Mouse (Mus musculus): ENCODE measurements around the gene Mc1r.
A peak's percentile ranks its signal among the peaks of the same experiment; 100 is the strongest.
"Not testable (repeated sequence)": the region's sequence is repeated elsewhere in the genome, so short reads cannot be mapped to it uniquely, and the experiment has no call there.

The Mc1r gene

DNA sequence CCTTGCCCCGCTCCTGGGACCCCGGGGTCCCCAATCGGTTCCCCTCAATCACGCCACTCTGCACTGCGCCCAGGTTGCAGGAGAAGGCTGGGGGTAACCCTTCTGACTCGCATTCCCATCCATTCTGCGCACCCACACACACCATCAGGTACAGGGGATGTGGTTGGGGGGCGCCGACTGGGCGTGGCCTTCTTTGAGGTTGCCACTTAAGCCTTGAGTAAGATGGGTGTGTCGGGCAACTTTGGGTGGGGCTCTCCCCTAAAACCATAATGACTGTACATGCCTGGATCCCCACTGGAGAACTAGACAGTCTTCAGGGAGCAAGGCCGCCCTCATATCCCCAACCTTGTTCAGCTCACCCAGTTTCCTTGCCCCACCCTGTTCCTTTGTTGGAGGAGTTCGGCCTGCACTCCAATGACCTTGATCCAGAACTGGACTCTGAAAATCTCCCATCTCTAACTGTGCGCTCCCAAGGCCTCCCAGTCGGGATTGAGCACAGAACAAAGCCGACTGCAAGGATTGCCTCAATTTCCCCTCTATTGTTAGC lies 4.9 kb downstream of the Mc1r start:
- DNase-seq (ENCODE audit: low spot score in 2 of 2) = peak in 1 of 2 experiments; percentile 52

DNA sequence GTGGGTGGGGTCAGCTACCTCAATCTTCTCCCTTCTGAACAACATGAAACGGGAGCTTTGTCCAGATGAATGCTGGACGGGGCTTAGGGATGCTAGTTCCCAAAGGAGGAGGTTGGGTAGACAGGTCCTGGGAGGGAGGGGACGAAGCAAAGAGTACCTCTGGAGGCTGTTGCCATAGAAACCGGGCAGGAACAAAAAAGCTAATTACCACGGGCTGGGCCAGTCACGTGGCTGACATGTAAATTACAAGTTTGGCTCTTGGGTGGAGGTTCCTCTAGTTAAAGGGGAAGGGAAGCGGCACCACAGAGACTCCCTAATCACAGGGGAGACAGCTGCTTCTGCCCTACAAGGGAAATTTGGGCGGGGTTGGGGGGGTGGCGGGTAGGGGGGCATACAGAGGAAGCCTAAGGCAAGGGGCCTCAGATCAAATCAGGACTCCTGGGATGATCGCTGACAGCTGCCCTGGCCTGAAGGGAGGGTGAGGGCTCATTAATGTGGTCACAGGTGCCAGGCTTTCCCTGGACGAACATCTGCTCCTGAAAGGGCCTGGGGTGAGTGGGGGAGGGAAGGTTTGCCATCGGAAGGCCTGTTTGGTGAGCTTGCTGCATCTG lies 5.8 kb downstream of the Mc1r start:
- peak; percentile 64 to 82 for DNase-seq (ENCODE audit: low spot score in 2 of 2)

DNA sequence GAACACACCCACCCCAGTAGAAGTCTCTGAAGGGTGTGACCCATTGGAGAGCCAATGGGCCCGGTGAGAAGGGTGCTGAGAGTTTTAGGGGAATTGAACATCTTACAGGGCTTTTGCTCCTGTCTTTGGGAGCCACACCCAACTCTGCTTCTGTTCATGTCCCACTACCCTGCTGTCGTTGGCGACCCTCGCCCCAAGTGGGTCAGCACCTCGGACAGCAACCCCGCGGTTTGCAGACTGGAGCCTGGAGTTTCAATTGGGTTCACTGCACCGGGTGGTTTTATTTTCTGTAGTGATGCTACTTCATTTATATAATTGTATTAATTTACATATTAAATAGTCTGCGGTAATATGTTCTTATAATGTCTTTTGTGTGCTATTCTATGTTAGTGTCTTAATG lies 7.3 kb downstream of the Mc1r start:
- DNase-seq (ENCODE audit: low spot score in 2 of 2) = no peak

DNA sequence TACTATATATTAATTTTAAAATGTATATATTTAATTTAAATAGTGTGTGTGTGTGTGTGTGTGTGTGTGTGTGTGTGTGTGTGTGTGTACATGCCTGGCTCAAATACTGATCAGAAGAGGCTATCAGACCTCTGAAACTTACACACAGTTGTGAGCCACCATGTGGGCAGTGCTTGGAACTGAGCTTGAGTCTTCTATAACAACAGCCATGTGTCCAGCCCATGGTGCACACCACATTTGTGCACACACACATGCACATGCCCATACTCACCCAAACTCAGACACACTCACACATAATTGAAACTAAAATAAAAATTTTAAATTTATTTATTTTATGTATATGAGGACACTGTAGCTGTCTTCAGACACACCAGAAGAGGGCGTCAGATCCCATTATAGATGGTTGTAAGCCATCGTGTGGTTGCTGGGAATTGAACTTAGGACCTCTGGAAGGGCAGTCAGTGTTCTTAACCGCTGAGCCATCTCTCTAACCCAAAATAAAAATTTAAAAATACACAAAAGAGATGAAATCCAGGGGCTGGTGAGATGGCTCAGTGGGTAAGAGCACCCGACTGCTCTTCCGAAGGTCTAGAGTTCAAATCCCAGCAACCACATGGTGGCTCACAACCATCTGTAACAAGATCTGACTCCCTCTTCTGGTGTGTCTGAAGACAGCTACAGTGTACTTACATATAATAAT lies 8.2 kb downstream of the Mc1r start:
- DNase-seq (ENCODE audit: low spot score in 2 of 2) = not testable (repeated sequence)

DNA sequence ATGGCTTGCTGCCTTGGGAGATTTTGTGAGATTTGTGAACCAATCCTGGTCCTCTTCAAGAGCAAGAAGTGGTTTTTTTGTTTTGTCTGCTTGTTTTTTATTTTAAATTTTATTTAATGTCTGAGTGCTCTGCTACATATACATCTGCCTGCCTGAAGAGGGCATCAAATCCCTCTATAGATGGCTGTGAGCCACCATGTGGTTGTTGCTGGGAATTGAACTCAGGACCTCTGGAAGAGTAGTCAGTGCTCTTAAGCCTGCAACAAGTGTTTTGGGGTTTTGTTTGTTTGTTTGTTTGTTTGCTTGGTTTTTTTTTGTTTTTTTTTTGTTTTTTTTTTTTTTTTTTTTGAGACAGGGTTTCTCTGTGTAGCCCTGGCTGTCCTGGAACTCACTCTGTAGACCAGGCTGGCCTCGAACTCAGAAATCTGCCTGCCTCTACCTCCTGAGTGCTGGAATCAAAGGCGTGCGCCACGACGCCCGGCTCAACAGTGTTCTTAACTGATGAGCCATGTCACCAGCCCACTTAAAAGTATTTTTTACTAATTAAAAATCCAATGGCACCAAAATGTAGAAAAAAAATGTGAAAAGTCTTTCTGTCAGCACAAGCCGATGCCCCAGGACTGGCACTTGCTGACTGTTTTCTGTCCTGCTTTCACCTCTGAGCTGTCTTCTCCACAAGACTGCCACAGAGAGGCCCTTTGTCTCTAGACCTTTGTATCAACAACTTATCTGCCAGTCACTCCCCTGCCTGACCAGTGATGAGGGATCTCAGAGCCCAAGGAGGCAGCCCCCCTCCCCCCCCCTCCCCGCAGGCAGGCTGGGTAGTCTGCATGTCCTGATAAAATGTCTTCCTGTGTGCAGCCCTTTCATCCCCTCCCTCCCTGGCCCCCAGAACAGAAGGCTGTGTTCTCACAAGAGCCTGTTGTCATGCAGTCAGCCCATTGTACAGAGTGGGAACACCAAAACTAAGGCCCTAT lies 9.3 kb downstream of the Mc1r start:
- no peak for DNase-seq (ENCODE audit: low spot score in 2 of 2)

DNA sequence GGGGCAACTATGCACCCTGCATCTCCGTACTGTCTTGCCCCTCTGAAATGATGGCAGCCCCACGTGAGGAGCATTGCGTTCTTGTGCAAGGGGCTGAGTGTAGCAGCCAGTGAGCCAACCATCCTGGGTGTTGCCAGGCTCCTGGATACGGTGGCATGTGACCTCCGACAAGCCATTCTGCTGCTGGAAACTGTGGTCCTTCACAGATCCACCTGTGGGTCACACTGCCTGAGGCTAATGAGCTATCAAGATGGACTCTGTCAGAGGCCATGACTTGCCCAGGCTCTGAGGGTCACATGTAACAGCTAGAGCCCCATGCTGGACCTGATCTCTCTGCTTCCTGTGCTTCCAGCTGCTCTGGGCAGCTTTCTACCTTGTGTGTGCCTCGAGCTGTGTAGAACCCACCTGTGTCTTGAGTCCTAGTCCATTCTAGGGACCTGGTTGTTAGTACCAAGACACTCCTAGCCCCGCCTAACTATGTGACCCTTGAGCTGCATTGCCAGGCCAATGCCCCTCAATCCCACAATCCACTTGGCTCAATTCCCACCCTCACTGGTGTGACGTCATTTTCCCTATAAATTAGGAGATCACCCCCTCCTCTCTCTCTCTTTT lies 10.1 kb downstream of the Mc1r start:
- DNase-seq (ENCODE audit: low spot score in 2 of 2) = no peak

DNA sequence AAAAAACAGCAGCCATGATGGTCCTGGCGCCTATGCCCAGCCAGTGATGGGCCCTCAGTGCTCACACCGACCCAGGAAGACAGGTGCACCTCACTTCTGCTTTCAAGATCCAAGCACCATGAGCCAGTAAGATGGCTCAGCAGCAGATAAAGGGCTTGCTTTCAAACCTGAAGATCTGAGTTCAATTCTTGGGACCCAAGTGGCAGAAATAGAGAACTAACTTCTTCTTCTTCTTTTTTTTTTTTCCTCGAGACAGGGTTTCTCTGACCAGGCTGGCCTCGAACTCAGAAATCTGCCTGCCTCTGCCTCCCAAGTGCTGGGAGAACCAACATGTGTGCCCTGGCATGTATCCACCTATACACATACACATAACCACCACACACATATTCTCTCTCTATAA lies 12.8 kb downstream of the Mc1r start:
- no peak for DNase-seq (ENCODE audit: low spot score in 2 of 2)

DNA sequence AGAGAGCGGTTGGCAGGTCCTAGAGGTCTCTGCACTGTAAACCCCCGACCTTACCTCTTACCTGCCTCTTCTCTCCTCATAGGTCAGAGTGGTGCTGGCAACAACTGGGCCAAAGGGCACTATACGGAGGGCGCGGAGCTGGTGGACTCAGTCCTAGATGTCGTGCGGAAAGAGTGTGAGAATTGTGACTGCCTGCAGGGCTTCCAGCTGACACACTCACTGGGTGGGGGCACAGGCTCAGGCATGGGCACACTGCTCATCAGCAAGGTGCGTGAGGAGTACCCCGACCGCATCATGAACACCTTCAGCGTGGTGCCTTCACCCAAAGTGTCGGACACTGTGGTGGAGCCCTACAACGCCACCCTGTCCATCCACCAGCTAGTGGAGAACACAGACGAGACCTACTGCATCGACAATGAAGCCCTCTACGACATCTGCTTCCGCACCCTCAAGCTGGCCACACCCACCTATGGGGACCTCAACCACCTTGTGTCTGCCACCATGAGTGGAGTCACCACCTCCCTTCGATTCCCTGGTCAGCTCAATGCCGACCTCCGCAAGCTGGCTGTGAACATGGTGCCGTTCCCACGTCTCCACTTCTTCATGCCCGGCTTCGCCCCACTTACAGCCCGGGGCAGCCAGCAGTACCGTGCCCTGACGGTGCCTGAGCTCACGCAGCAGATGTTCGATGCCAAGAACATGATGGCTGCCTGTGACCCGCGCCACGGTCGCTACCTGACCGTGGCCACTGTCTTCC lies 13.8 kb downstream of the Mc1r start:
- DNase-seq (ENCODE audit: low spot score in 2 of 2) = no peak

DNA sequence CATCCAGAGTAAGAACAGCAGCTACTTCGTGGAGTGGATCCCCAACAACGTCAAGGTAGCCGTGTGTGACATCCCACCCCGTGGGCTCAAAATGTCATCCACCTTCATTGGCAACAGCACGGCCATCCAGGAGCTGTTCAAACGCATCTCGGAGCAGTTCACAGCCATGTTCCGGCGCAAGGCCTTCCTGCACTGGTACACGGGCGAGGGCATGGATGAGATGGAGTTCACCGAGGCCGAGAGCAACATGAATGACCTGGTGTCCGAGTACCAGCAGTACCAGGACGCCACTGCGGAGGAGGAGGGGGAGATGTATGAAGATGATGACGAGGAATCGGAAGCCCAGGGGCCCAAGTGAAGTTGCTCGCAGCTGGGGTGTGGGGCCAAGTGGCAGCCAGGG lies 14.4 kb downstream of the Mc1r start:
- no peak for DNase-seq (ENCODE audit: low spot score in 2 of 2)

DNA sequence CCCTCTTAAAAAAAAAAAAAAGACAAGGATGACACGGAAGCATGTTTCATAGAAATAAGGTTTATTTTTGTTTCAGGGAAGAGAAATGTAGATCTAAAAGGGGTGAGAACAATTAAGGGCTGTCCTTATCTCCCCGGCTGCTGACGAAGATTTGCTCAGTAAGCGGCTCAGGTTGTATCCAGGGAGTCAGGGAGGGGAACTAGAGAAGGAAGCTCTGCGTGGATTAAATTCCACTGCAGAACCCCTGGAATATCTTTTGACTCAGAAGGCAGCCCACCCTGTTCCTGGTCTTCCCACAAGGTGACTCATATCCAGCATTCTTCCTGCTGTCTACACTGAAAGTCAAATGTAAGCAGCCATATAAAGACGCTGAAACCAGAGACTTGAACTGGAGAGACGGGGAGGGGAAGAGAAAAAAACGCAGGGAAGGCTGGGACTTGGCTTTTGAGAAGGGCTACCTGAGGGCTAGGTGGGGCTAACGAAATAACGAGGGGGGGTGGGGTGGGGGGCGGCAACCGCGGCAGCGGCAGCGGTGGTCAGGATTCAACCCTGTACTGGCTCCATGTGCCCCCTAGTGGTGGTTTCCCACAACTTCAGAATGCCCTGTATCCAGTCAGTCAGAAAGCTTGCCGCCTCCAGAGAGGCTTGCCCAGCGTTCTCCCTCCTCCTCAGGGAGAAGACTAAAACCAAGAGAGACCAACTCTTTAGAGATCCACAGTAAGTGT lies 15.3 kb downstream of the Mc1r start:
- peak; percentile 64 to 67 for DNase-seq (ENCODE audit: low spot score in 2 of 2)

DNA sequence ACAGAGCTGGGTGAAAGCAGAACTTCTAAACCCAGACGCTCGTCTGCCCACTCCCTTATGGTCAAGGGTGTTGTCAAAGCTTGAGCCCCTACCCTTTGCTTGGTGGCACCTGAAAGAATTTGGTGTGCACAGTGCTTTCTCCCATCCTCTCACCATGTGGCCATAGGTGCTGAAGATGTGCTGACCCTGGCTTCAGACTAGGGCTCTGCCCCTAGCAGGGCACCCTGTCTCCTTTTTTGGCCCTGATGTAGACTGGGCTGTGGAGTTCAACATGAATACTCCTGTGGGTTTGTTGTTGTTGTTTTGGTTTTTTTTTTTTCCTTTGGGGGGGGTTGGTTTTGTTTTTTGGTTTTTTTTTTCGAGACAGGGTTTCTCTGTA lies 15.9 kb downstream of the Mc1r start:
- no peak for DNase-seq (ENCODE audit: low spot score in 2 of 2)

DNA sequence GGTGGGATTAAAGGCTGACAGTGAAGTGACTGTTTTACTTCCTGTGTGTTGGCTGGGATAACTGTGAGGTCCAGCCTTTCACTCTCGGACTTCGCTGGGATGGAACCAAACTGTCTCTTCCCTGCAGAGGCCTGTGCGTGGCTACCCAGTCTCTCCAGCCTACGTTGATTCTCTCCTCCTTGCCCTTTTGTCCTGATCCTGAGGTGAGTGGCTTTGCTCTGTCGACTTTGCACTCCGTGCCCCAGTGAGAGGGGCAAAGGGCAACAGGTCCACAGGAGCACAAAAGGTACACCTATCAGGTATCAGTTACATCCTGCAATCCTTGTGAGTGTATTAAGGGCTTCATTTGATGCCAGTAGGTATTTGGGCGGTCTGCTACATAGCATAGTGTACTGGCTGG lies 16.5 kb downstream of the Mc1r start, which contains the start of gene Def8:
TSS of gene Def8 (plus strand) at position 87 of the 400 bp plus-strand sequence.
- DNase-seq (ENCODE audit: low spot score in 2 of 2) = no peak

DNA sequence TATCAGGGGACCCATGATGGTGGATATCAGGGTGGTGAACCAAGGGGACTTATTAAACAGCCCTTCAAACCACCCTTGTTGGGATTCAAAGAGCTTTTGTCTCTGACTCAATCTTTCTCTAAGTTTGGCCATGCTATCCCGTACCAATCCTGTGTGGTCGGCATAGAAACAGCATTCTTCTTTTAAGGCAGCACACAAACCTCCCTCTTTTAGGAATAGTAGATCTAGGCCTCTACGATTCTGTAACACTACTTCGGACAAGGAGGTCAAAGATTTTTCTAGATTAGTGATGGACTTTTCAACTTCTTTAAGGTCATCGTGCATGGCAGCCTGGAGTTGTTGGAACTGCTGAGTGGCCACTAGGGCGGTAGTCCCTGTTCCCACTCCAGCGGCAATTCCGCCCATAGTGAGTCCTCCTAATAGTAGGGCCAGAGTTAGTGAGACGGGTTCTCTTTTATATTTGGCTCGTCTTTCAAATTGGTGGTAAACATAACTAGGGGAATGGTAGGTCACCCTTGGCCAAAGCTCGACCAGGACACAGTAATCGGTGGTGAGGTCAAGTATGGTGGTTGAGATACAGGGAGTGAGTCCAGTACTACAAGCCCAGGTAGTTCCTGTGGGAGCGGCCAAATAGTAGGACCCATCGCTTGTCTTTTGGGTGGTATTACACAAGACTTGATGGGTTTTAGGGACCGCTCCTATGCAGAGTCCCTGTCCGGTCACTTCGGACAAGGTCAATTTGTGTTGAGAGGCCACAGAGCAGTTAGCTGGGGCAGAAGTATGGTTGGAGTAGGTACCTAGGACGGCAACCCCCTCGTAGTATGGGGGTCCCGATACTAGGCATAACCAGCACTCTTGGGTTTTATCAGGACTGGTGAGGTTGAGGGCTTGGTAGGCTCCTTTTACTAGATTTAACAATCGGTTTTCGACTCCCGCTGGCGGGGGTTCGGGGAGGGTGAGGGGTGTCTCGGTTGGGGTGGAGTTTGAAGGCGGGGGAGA lies 19.9 kb downstream of the Mc1r start:
- DNase-seq (ENCODE audit: low spot score in 2 of 2) = no peak

DNA sequence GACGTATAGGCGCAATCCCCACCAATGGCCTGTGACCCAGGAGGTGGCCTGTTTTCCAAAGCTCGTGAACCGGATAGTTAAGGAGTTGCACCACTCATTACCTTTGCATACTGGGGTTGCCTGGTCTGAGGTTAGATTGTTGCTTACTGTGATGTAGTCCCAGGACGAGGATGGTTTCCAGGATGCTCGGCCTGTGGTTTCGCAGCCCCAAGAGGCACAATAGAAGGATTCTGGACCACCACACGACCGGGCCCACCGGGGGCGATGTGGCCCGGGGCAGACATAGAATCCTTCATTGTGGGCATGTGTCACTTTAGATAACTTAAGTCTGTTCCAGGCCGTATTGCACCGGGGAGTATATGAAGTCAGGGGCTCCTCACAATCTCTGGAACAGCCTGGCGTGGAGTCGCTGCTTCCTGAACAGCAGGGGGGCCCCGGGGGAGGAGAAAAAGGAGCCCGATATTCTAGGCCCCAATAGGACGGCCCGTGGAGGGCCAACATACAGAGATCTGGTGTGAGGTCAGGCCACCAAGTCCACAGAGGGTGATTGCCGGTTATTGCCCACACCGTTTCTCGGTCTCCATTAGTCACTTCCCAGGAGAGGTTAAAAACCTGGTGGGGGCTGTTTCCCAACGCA lies 20.9 kb downstream of the Mc1r start:
- DNase-seq (ENCODE audit: low spot score in 2 of 2) = no peak

DNA sequence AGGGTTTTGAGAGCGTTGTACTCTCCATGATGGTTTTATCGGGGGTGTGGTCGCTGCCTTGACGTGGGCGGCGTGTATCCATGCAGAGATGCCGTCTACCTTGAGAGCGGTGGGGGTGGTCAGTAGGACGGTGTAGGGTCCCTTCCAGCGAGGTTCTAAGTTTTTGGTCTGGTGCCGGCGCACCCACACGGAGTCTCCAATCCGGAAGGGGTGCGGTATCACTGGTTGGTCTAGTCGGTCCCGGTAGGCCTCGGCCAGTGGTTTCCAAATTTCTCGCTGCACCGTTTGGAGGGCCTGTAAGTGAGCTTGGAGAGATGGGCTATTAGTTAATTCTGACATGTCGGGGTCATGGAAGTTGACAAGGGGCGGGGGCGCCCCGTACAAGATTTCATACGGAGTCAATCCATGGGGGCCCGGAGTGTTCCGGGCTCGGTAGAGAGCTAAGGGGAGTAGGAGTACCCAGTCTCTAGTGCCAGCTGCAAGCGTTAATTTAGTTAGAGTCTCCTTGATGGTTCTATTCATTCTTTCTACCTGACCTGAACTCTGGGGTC lies 21.5 kb downstream of the Mc1r start:
- DNase-seq (ENCODE audit: low spot score in 2 of 2) = no peak

DNA sequence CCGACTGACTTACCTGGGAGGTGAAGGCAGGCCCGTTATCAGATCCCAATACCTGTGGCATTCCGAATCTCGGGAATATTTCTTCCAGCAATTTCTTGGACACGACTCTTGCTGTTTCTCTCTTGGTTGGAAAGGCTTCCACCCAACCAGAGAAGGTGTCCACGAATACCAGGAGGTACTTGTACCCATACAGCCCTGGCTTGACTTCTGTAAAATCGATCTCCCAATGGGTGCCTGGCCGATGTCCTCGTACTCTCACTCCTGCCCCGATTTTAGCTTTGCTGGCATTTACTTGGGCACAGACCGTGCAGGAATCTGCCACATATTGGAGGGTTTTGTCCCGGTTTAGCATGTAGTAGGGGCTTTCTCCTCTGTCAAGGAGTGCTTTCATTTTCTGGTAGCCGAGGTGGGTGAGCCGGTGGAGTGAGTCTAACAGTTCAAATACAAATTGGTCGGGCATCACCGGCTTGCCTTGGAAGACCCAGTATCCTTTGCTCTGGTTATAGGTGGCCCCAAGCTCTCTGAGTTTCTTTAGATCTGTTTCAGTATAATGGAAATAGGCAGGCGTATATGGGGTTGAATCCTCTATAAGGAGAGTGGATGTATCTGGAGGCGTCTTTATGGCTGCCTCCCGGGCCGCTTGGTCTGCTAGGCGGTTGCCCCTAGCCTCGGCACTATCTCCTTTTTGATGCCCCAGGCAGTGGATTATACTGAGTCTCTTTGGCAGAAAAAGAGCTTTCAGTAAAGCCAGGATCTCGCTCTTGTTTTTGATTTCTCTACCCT lies 22.2 kb downstream of the Mc1r start:
- no peak for DNase-seq (ENCODE audit: low spot score in 2 of 2)

DNA sequence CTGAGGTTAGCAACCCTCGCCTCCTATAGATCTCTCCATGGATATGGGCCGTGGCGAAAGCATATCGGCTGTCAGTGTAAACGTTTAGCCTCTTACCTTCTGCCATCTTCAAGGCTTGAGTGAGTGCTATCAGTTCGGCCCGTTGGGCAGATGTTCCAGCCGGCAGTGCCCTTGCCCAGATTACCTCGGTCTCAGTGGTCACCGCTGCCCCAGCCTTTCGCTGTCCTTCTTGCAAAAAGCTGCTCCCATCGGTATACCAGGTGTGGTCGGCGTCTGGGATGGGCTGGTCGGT lies 22.8 kb downstream of the Mc1r start:
- DNase-seq (ENCODE audit: low spot score in 2 of 2) = not testable (repeated sequence)

DNA sequence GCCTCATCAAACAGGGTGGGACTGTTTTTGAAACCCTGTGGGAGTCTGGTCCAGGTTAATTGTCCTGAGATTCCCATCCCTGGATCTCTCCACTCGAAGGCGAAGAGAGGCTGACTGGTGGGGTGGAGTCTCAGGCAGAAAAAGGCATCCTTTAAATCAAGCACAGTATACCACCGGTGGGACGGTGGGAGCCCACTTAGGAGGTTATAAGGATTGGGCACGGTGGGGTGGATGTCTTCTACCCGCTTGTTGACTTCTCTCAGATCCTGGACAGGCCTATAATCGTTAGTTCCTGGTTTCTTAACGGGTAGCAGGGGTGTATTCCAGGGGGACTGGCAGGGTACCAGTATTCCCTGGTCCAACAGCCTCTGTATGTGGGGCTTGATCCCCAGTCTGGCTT lies 24.0 kb downstream of the Mc1r start:
- not testable (repeated sequence) for DNase-seq (ENCODE audit: low spot score in 2 of 2)

Measured in frontal cortex, postnatal 14 days (tissue).